Mouse (Mus musculus): Measurements from ENCODE around the gene Hap1.

DNA sequence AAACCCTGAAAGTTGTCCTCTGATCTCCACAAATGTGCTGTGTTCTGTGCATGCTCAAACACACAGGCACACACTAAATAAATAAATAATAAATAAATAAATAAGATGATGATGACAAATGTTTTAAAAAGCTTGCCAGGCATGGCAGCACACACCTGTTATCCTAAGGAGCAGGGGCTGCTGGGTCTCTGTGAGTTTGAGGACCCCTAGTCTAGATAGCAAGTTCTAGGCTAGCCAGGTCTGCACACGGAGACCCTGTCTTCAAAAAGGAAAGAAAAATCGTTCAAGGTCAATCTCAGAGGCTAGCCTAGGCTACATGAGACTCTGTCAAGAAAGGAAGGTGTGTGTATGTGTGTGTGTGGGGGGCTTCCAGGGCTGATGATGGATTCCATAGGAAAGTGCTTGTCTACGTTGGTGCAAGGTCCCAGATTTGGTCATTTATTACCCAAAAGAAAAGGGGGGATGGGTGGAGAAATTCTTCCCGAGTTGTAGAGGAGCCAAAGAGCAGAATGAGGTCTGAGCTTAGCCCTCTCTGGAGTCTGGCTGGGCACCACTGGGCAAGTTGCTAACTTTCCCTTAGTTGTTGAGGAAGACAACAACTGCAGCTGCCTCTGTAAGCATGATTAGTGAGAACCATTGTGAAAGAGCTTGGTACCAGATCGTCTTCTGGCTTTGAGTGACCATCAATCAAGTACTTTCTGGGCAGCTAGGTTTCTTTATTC lies 38.6 kb upstream of the Hap1 start:
- TF ChIP-seq CTCF (IDR thresholded peaks at IDR 0.05; ENCODE audit: extremely low read depth, insufficient read depth, low read length) (no peak), POLR2A (IDR thresholded peaks at IDR 0.05; ENCODE audit: extremely low read depth, insufficient read depth, low read length) (no peak)

Measured in cortical plate, adult 2 months (tissue).